Mouse (Mus musculus) embryonic facial prominence, embryonic 15.5 days (tissue): ENCODE results near the gene Tiam1. TPM values are rescaled to one million over a fixed set of nuclear protein-coding genes. Genes with fewer than 3 reads are reported as not detected.

Source experiments
- ATAC-seq: fragments of 200-750 bp; cut with Nextera tagmentation; 2 replicates; pipeline ENCODE4 v1.8.0; 2017; ENCODE audit warnings: low read depth, moderate TSS enrichment; ENCODE audit not compliant: insufficient number of reproducible peaks, low FRiP score, low TSS enrichment
- H3K27ac ChIP-seq: fragments of 300-500 bp; sonication (generic); replicated peaks from 2 replicates; pipeline ENCODE4 v1.5.1; 2015; ENCODE audit warnings: mild to moderate bottlenecking, inconsistent platforms
- H3K27me3 ChIP-seq: fragments of 300-500 bp; sonication (generic); 2 replicates; pipeline ENCODE4 v1.6.1; 2015; ENCODE audit warnings: inconsistent platforms
- H3K36me3 ChIP-seq: fragments of 300-500 bp; sonication (generic); 2 replicates; pipeline ENCODE4 v1.6.1; 2015; ENCODE audit warnings: mild to moderate bottlenecking, inconsistent platforms
- H3K4me1 ChIP-seq: fragments of 300-500 bp; sonication (generic); 2 replicates; pipeline ENCODE4 v1.6.1; 2015; ENCODE audit warnings: inconsistent platforms
- H3K4me2 ChIP-seq: fragments of 300-500 bp; sonication (generic); replicated peaks from 2 replicates; pipeline ENCODE4 v1.6.1; 2015; ENCODE audit warnings: mild to moderate bottlenecking, inconsistent platforms
- H3K4me3 ChIP-seq: fragments of 300-500 bp; sonication (generic); replicated peaks from 2 replicates; pipeline ENCODE4 v1.5.1; 2015; ENCODE audit warnings: mild to moderate bottlenecking, inconsistent platforms
- H3K9ac ChIP-seq: fragments of 300-500 bp; sonication (generic); 2 replicates; pipeline ENCODE4 v1.6.1; 2015; ENCODE audit warnings: inconsistent platforms
- H3K9me3 ChIP-seq: fragments of 300-500 bp; sonication (generic); replicated peaks from 2 replicates; pipeline ENCODE4 v1.6.1; 2016; ENCODE audit warnings: inconsistent platforms
- WGBS: fragments of 180-500 bp; shearing (Covaris S2); methylation state at CpG from one replicate; pipeline ENCODE4 v1.1.7; 2015; 5-methylcytosine and 5-hydroxymethylcytosine counted together
- polyA plus RNA-seq: library from polyadenylated mRNA; unstranded; fragments of >200 nt; fragmentation: Nextera tagmentation; extraction: Ambion mirVana; gene quantifications from 2 replicates; pipeline ENCODE4 v1.2.1, GENCODE M21; 2015

Tiam1 gene
- polyA plus RNA-seq, 1 experiment from 2014 or later, result 45.3 TPM

- peaks cover 2% of the 10 kb centered on the region; the same call in 1 of the 2 replicates for H3K9me3 ChIP-seq
- peaks cover 4% of the 10 kb centered on the region; the same call in 1 of the 2 replicates for H3K4me1 ChIP-seq
- H3K27ac ChIP-seq, result no peak overlapping the region
- peak overlapping the region; percentile 44 for H3K4me3 ChIP-seq
- H3K9ac ChIP-seq, result no peak overlapping the region
- peak overlapping the region; percentile 92 for H3K4me2 ChIP-seq
- H3K36me3 ChIP-seq, result no peaks in the 10 kb centered on the region
- H3K27me3 ChIP-seq, result no peaks in the 10 kb centered on the region
- ATAC-seq, result no peak
- WGBS, result 33% methylated on average over 10 of the region's 10 CpGs
Observed at GRCm38 (mm10) chr16:89774553-89774913, 369.0 kb downstream of the Tiam1 start.

GRCm38 (mm10) chr16:89773657-89774552 lies 369.7 kb downstream of the Tiam1 start:
- Histone ChIP-seq H3K9ac (0 out of 2 replicates have a peak overlapping the region, but pooled peaks have one; percentile 9), H3K27me3 (no peaks in the 10 kb centered on the region), H3K36me3 (no peaks in the 10 kb centered on the region)

GRCm38 (mm10) chr16:89765919-89766318 lies 377.6 kb downstream of the Tiam1 start:
- no peak for ATAC-seq

More at GRCm38 (mm10) chr16:89773657-89774552, 369.7 kb downstream of the Tiam1 start:
- H3K27ac ChIP-seq, result 0 out of 2 replicates have a peak overlapping the region, but pooled peaks have one; percentile 44
- peak overlapping the region; percentile 44 for H3K4me3 ChIP-seq
- peaks cover 3% of the 10 kb centered on the region; the same call in 1 of the 2 replicates for H3K9me3 ChIP-seq
- 9% methylated on average over 30 of the region's 30 CpGs for WGBS
- peaks cover 4% of the 10 kb centered on the region; the same call in 1 of the 2 replicates for H3K4me1 ChIP-seq
- peak; percentile 71 for ATAC-seq
- H3K4me2 ChIP-seq, result peak overlapping the region; percentile 92

GRCm38 (mm10) chr16:89765470-89765869 lies 378.1 kb downstream of the Tiam1 start:
- Histone ChIP-seq H3K27ac (no peak overlapping the region), H3K27me3 (no peaks in the 10 kb centered on the region), H3K9ac (no peak overlapping the region), H3K9me3 (peaks cover 3% of the 10 kb centered on the region; the same call in 1 of the 2 replicates), H3K4me2 (no peak overlapping the region), H3K36me3 (no peaks in the 10 kb centered on the region), H3K4me3 (no peak overlapping the region), H3K4me1 (no peaks in the 10 kb centered on the region)
- 11% methylated on average over 8 of the region's 8 CpGs for WGBS
- no peak for ATAC-seq

More at GRCm38 (mm10) chr16:89765919-89766318, 377.6 kb downstream of the Tiam1 start:
- Histone ChIP-seq H3K27me3 (no peaks in the 10 kb centered on the region), H3K4me2 (no peak overlapping the region), H3K27ac (no peak overlapping the region), H3K4me3 (no peak overlapping the region), H3K4me1 (no peaks in the 10 kb centered on the region), H3K9ac (no peak overlapping the region), H3K36me3 (no peaks in the 10 kb centered on the region), H3K9me3 (peaks cover 3% of the 10 kb centered on the region; the same call in 1 of the 2 replicates)
- WGBS, result 85% methylated on average over 11 of the region's 11 CpGs

GRCm38 (mm10) chr16:89763812-89764211 lies 379.8 kb downstream of the Tiam1 start:
- H3K4me2 ChIP-seq, result no peak overlapping the region
- H3K36me3 ChIP-seq, result no peaks in the 10 kb centered on the region
- H3K9ac ChIP-seq, result no peak overlapping the region
- H3K27ac ChIP-seq, result no peak overlapping the region
- H3K4me3 ChIP-seq, result no peak overlapping the region
- no peak for ATAC-seq
- WGBS, result 77% methylated on average over 2 of the region's 2 CpGs
- H3K9me3 ChIP-seq, result no peaks in the 10 kb centered on the region
- no peaks in the 10 kb centered on the region for H3K27me3 ChIP-seq
- no peaks in the 10 kb centered on the region for H3K4me1 ChIP-seq

GRCm38 (mm10) chr16:89762523-89762922 lies 381.0 kb downstream of the Tiam1 start:
- Histone ChIP-seq H3K9ac (no peak overlapping the region), H3K4me2 (no peak overlapping the region), H3K4me3 (no peak overlapping the region), H3K9me3 (no peaks in the 10 kb centered on the region), H3K27ac (no peak overlapping the region), H3K4me1 (no peaks in the 10 kb centered on the region), H3K27me3 (no peaks in the 10 kb centered on the region), H3K36me3 (no peaks in the 10 kb centered on the region)
- 73% methylated on average over 10 of the region's 10 CpGs for WGBS
- no peak for ATAC-seq

- Histone ChIP-seq H3K4me2 (no peak overlapping the region), H3K9ac (no peak overlapping the region), H3K27ac (no peak overlapping the region), H3K36me3 (no peaks in the 10 kb centered on the region), H3K4me3 (no peak overlapping the region), H3K4me1 (no peaks in the 10 kb centered on the region), H3K27me3 (no peaks in the 10 kb centered on the region), H3K9me3 (no peaks in the 10 kb centered on the region)
- no peak for ATAC-seq
- WGBS, result 50% methylated on average over 8 of the region's 8 CpGs
Observed at GRCm38 (mm10) chr16:89762096-89762495, 381.5 kb downstream of the Tiam1 start.

GRCm38 (mm10) chr16:89757384-89757783 lies 386.2 kb downstream of the Tiam1 start:
- H3K4me2 ChIP-seq, result no peak overlapping the region
- H3K4me1 ChIP-seq, result no peaks in the 10 kb centered on the region
- 42% methylated on average over 5 of the region's 5 CpGs for WGBS
- H3K9ac ChIP-seq, result no peak overlapping the region
- ATAC-seq, result no peak
- no peak overlapping the region for H3K4me3 ChIP-seq
- no peaks in the 10 kb centered on the region for H3K27me3 ChIP-seq
- H3K36me3 ChIP-seq, result no peaks in the 10 kb centered on the region
- H3K9me3 ChIP-seq, result no peaks in the 10 kb centered on the region
- no peak overlapping the region for H3K27ac ChIP-seq

GRCm38 (mm10) chr16:89754709-89755108 lies 388.9 kb downstream of the Tiam1 start:
- ATAC-seq, result no peak
- H3K27me3 ChIP-seq, result no peaks in the 10 kb centered on the region
- no peak overlapping the region for H3K27ac ChIP-seq
- H3K4me1 ChIP-seq, result no peaks in the 10 kb centered on the region
- WGBS, result 73% methylated on average over 3 of the region's 3 CpGs
- no peaks in the 10 kb centered on the region for H3K36me3 ChIP-seq
- no peaks in the 10 kb centered on the region for H3K9me3 ChIP-seq
- no peak overlapping the region for H3K4me3 ChIP-seq
- H3K4me2 ChIP-seq, result no peak overlapping the region
- no peak overlapping the region for H3K9ac ChIP-seq

- Histone ChIP-seq H3K9ac (no peak overlapping the region), H3K27me3 (no peaks in the 10 kb centered on the region), H3K36me3 (no peaks in the 10 kb centered on the region), H3K4me2 (no peak overlapping the region), H3K4me1 (no peaks in the 10 kb centered on the region), H3K9me3 (no peaks in the 10 kb centered on the region), H3K27ac (no peak overlapping the region), H3K4me3 (no peak overlapping the region)
- WGBS, result 44% methylated on average over 2 of the region's 2 CpGs
- no peak for ATAC-seq
Observed at GRCm38 (mm10) chr16:89747864-89748263, 395.7 kb downstream of the Tiam1 start.

- H3K4me1 ChIP-seq, result no peaks in the 10 kb centered on the region
- ATAC-seq, result no peak
- no peaks in the 10 kb centered on the region for H3K9me3 ChIP-seq
- no peak overlapping the region for H3K27ac ChIP-seq
- WGBS, result 73% methylated on average over 2 of the region's 2 CpGs
- no peaks in the 10 kb centered on the region for H3K27me3 ChIP-seq
- no peak overlapping the region for H3K9ac ChIP-seq
- H3K4me3 ChIP-seq, result no peak overlapping the region
- no peaks in the 10 kb centered on the region for H3K36me3 ChIP-seq
- no peak overlapping the region for H3K4me2 ChIP-seq
Observed at GRCm38 (mm10) chr16:89739559-89739958, 404.0 kb downstream of the Tiam1 start.
